In genomic region chr2:4327011-4327340, GRCm38 (mm10) we compare ENCODE assay signal across 14 mouse cellular contexts.
A peak's percentile ranks its signal among the peaks of the same experiment; 100 is the strongest.
DNase-seq lines count a peak whose midpoint lies in the region; ATAC-seq and TF ChIP-seq lines count a peak whose summit lies in the region.
"Had no signal": no experiment of that assay in that cellular context is flagged by ENCODE, and none has a peak within 500 bp of the region (broad histone marks: within the 10 kb centered on the region; RNA-seq: fewer than 3 reads in every experiment).

No protein-coding gene starts in this region.

- no peak for DNase-seq in heart, adult 2 months
- DNase-seq in heart, adult 11 months: no peak
- no peak for DNase-seq in lung, embryonic 14.5 days
- no peak for DNase-seq in lung, postnatal 4 days
- DNase-seq in right cerebral cortex, postnatal 25 days: peak; percentile 32
- no peak for DNase-seq in urinary bladder, adult 18-20 months (ENCODE audit: low spot score in 2 of 2)
- DNase-seq: adrenal gland, postnatal 25 days; cerebellum, adult 18-20 months; kidney, postnatal 4 days; liver, embryonic 13.5 days had no signal

- peak overlapping the region; percentile 36; the same call in 1 of the 2 replicates for H3K27ac ChIP-seq in heart, adult 2 months
- peak overlapping the region; percentile 49; the same call in 1 of the 2 replicates for H3K27ac ChIP-seq in lung, embryonic 14.5 days (ENCODE audit: low read depth)
- H3K27ac ChIP-seq in embryonic fibroblast, embryonic 13.5 days (ENCODE audit: insufficient read depth, low read length): peak overlapping the region; percentile 74
- H3K27ac ChIP-seq: hindbrain, embryonic 15.5 days; liver, embryonic 13.5 days; midbrain, embryonic 12.5 days had no signal

- no peaks in the 10 kb centered on the region for H3K9me3 ChIP-seq in lung, embryonic 14.5 days (ENCODE audit: low read depth, low read length)
- H3K9me3 ChIP-seq: hindbrain, embryonic 15.5 days; liver, embryonic 13.5 days; midbrain, embryonic 12.5 days had no signal

- TF ChIP-seq POLR2A in heart, adult 2 months (IDR thresholded peaks at IDR 0.05; ENCODE audit: insufficient read depth, low read depth, low read length): no peak
- TF ChIP-seq POLR2A in embryonic fibroblast, embryonic 13.5 days (IDR thresholded peaks at IDR 0.05; ENCODE audit: low read depth, low read length): no peak

- intact Hi-C loops in heart, adult 2 months (cut with DNase I): no loop called here

- 45% methylated on average over 4 of the region's 4 CpGs for WGBS in heart, adult 2 months
- WGBS in lung, embryonic 14.5 days: 55% methylated on average over 4 of the region's 4 CpGs

- TF ChIP-seq EP300 in heart, adult 2 months (IDR thresholded peaks at IDR 0.05; ENCODE audit: insufficient read depth, low read depth, low read length): no peak

- no peaks in the 10 kb centered on the region for H3K27me3 ChIP-seq in heart, adult 2 months (ENCODE audit: control insufficient read depth, insufficient read depth, low read length)
- no peaks in the 10 kb centered on the region for H3K27me3 ChIP-seq in lung, embryonic 14.5 days (ENCODE audit: insufficient read depth, low read length)
- H3K27me3 ChIP-seq: hindbrain, embryonic 15.5 days; liver, embryonic 13.5 days; midbrain, embryonic 12.5 days had no signal

- no peak; the same call in 1 of the 2 replicates for ATAC-seq in lung, embryonic 14.5 days (ENCODE audit: insufficient read depth)
- no peak for ATAC-seq in activated CD4-positive, CD25-positive, alpha-beta regulatory T cell, adult 4 months

- no peak overlapping the region for H3K4me3 ChIP-seq in heart, adult 2 months
- H3K4me3 ChIP-seq in lung, embryonic 14.5 days (ENCODE audit: low read depth, low read length): no peak overlapping the region
- no peak overlapping the region for H3K4me3 ChIP-seq in embryonic fibroblast, embryonic 13.5 days (ENCODE audit: insufficient read depth, low read length)
- H3K4me3 ChIP-seq: hindbrain, embryonic 15.5 days; liver, embryonic 13.5 days; midbrain, embryonic 12.5 days had no signal

- H3K79me2 ChIP-seq in heart, adult 2 months (replicated peaks; ENCODE audit: control insufficient read depth, insufficient read depth, low read length): no peaks in the 10 kb centered on the region

- no peak overlapping the region for H3K9ac ChIP-seq in heart, adult 2 months (ENCODE audit: low read depth, low read length)
- no peak overlapping the region for H3K9ac ChIP-seq in lung, embryonic 14.5 days
- H3K9ac ChIP-seq: hindbrain, embryonic 15.5 days; liver, embryonic 13.5 days; midbrain, embryonic 12.5 days had no signal

- no peak for TF ChIP-seq CTCF in heart, adult 2 months (IDR thresholded peaks at IDR 0.05)
- no peak for TF ChIP-seq CTCF in lung, embryonic 14.5 days (IDR thresholded peaks at IDR 0.05; ENCODE audit: low read depth)
- TF ChIP-seq CTCF in embryonic fibroblast, embryonic 13.5 days (IDR thresholded peaks at IDR 0.05; ENCODE audit: borderline replicate concordance, insufficient read depth, low read length): no peak

- H3K4me1 ChIP-seq in heart, adult 2 months (ENCODE audit: control insufficient read depth, insufficient read depth, low read length): peaks cover 5% of the 10 kb centered on the region
- H3K4me1 ChIP-seq in lung, embryonic 14.5 days (ENCODE audit: insufficient read depth): no peaks in the 10 kb centered on the region
- H3K4me1 ChIP-seq in embryonic fibroblast, embryonic 13.5 days (ENCODE audit: control insufficient read depth, insufficient read depth, low read length): peaks cover 7% of the 10 kb centered on the region
- H3K4me1 ChIP-seq: hindbrain, embryonic 15.5 days; liver, embryonic 13.5 days; midbrain, embryonic 12.5 days had no signal

- H3K36me3 ChIP-seq in heart, adult 2 months (ENCODE audit: control insufficient read depth, insufficient read depth, low read length): no peaks in the 10 kb centered on the region; the same call in 1 of the 2 replicates
- H3K36me3 ChIP-seq in lung, embryonic 14.5 days (ENCODE audit: insufficient read depth): no peaks in the 10 kb centered on the region
- H3K36me3 ChIP-seq: hindbrain, embryonic 15.5 days; liver, embryonic 13.5 days; midbrain, embryonic 12.5 days had no signal

- no peak overlapping the region for H3K4me2 ChIP-seq in lung, embryonic 14.5 days
- H3K4me2 ChIP-seq: hindbrain, embryonic 15.5 days; liver, embryonic 13.5 days; midbrain, embryonic 12.5 days had no signal
